Mouse (Mus musculus): ENCODE measurements around the gene Cachd1. TPM values are rescaled to one million over a fixed set of nuclear protein-coding genes. Genes with fewer than 3 reads are reported as not detected.

The Cachd1 gene
- polyA plus RNA-seq, 1 experiment from 2014 or later: 21.7 TPM

DNA sequence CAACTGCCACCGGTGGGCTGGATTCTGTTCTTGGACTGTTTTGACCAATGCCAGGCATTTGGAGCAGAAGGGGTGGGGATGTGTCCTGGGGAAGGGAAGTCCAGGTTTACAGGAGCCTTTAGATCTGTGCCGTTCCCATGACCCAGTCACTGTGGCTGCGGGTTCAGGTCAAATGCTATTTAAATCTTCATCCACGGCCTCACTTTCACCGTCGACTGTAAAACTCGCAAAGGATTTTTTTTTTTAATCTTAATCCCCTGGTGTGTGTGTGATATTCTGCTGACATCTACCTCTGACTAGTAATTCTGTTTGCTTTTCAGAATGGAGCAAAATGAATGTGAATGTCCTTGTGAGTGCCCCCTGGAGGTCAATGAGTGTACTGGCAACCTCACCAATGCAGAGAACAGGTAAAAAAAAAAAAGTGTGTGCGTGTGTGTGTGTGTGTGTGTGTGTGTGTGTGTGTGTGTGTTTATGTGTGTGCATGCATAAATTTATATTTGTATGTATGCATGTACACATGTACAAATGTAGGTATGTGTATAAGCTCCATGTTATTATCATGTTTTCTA is 211.8 kb downstream of the Cachd1 start:
- Histone ChIP-seq H3K27ac (no peak overlapping the region), H3K36me3 (peaks cover 59% of the 10 kb centered on the region), H3K4me1 (replicated peaks) (peaks cover 34% of the 10 kb centered on the region), H3K9ac (no peak overlapping the region), H3K27me3 (no peaks in the 10 kb centered on the region), H3K9me3 (no peaks in the 10 kb centered on the region), H3K4me2 (no peak overlapping the region), H3K4me3 (no peak overlapping the region)
- WGBS: 81% methylated on average over 8 of the region's 8 CpGs
- ATAC-seq (ENCODE audit: low FRiP score): no peak

DNA sequence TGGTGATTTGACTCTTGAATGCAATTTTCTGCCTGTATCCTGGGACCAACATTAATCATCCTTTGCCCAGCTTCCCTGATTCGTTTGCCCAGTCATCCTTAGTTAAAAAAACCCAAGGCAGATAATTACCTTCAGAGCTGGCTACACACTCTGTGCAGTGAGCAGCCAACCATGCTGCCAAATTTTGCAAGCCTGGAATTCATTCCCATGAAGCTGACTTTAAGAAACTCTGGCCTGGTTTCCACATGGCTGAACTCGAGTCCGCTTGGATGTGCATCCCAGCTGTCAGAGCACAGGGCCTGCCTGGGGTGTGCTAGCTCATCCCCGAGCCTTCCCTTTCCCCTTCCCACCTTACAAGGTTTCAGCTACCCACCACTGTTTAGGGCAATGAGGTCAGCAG is 214.5 kb downstream of the Cachd1 start:
- peak; percentile 61 for ATAC-seq (ENCODE audit: low FRiP score)

DNA sequence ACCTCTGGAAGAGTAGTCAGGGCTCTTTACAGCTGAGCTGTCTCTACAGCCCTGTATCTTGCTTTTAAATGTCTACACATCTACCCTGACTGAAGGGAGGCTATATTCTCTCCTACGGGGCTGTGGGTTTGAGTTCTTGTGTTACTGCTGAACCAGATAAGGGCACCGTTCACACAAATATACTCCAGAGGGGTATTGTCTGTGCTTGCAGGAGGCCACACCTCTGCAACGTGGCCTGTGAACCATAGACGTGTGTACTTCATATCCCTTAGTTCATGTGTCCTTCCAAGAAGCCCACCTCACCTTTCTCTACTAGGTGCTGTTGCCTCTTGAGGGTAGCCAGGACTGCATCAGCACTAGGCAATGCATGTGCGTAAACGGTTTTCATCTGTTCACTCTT is 215.6 kb downstream of the Cachd1 start:
- H3K36me3 ChIP-seq: peaks cover 47% of the 10 kb centered on the region
- no peak for ATAC-seq (ENCODE audit: low FRiP score)

More for the DNA sequence above, 214.5 kb downstream of the Cachd1 start:
- Histone ChIP-seq H3K4me3 (no peak overlapping the region), H3K4me2 (no peak overlapping the region), H3K9me3 (no peaks in the 10 kb centered on the region), H3K27me3 (no peaks in the 10 kb centered on the region), H3K4me1 (replicated peaks) (peaks cover 56% of the 10 kb centered on the region), H3K36me3 (peaks cover 56% of the 10 kb centered on the region), H3K9ac (no peak overlapping the region), H3K27ac (peak overlapping the region; percentile 75)
- 22% methylated on average over 4 of the region's 4 CpGs for WGBS

DNA sequence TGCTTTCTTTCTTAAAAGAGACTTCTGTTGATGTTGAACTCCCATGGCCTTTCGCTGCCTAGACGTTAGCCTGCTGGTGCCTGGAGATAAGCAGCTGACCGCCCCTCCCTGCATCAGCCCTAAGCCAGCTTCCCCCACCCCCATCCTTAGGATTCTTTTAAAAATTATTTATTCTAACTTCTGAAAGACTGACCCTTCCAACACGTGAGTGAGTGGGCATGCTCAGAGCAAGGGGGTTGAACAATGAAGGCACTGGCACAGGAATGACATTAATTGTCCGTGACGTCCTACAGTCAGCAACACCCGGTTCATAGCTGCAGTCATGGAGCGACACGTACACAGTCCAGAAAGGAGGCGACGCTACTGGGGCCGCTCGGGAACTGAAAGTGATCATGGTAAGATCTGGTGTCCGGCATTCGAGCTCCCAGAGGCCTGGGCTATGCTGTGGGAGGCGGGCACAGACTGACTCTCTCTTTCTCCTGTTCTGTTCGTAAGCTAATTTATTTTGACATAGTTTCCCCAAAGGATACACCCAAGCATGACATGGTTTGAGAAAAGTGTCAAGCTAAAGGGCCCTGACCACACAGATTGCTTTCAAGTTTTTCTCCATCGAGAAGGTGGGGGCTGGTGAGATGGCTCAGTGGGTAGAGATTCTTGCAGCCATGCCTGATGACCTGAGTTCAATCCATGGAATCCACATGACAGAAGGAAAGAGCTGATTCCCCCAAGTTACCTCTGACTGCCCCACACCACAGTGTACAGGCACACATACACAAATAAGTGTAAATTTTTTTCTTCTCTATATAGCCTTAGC is 218.2 kb downstream of the Cachd1 start:
- no peak for ATAC-seq (ENCODE audit: low FRiP score)
- Histone ChIP-seq H3K9ac (no peak overlapping the region; the same call in 1 of the 2 replicates), H3K27me3 (no peaks in the 10 kb centered on the region), H3K9me3 (no peaks in the 10 kb centered on the region), H3K36me3 (peaks cover 36% of the 10 kb centered on the region), H3K27ac (peak overlapping the region; percentile 55; the same call in 1 of the 2 replicates), H3K4me2 (no peak overlapping the region), H3K4me3 (no peak overlapping the region), H3K4me1 (replicated peaks) (peaks cover 65% of the 10 kb centered on the region)
- WGBS: 47% methylated on average over 18 of the region's 18 CpGs

More for the DNA sequence above, 215.6 kb downstream of the Cachd1 start:
- Histone ChIP-seq H3K4me2 (no peak overlapping the region), H3K9me3 (no peaks in the 10 kb centered on the region), H3K27me3 (no peaks in the 10 kb centered on the region), H3K27ac (0 out of 2 replicates have a peak overlapping the region, but pooled peaks have one; percentile 13), H3K4me3 (no peak overlapping the region), H3K9ac (no peak overlapping the region), H3K4me1 (replicated peaks) (peaks cover 65% of the 10 kb centered on the region)
- 87% methylated on average over 6 of the region's 6 CpGs for WGBS

DNA sequence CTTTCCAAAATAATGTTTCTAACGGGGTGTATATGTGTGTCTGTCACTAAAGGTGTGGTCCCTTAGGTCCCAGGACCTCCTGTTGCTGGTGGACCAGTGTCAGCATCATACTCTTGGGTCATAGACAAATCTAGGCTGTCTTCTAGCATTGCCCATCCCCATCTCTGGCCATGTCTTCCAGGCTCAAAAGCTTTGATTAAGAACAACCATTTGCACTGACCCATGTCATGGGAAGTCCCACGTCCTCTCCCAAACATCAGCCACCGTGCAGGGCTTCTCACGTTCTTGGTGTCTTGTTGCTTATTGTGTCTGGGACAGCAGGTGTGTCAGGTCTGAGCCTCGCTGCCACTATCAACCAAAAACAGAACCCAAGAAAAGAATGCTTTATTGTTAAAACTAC is 219.1 kb downstream of the Cachd1 start:
- H3K4me1 ChIP-seq (replicated peaks): peaks cover 56% of the 10 kb centered on the region
- peak overlapping the region; percentile 55; the same call in 1 of the 2 replicates for H3K27ac ChIP-seq
- ATAC-seq (ENCODE audit: low FRiP score): no peak
- peaks cover 34% of the 10 kb centered on the region for H3K36me3 ChIP-seq
- no peak overlapping the region for H3K4me2 ChIP-seq
- no peaks in the 10 kb centered on the region for H3K27me3 ChIP-seq
- H3K9ac ChIP-seq: no peak overlapping the region
- WGBS: 74% methylated on average over 5 of the region's 5 CpGs
- H3K9me3 ChIP-seq: no peaks in the 10 kb centered on the region
- H3K4me3 ChIP-seq: no peak overlapping the region

DNA sequence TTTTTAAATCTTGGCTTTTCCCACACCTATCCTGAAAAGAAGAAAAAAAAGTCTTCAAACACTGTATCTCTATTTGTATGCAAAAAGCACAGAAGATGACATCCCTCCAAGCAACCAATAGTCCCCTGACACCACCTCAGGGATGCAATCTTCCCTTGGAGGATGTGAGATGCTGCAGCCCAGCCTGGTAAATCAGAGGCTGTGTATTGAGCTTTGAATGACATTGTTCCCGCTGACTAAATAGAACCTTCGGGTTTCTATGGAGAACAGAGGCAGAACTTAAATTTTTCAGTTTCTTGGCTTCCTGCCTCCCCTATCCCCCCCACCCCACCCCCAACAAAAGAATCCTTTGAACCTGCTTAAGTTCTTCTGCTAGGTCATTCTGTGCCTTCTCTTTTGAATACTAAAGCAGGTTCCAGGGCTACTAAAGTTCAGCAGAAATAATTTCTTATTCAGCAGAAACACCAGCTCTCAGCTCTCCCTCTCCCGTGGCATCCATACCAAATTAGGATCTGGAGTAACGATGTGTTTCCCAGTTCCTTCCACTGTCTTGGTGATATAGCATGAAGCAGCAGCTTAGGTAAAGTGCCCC is 219.7 kb downstream of the Cachd1 start:
- H3K27me3 ChIP-seq: no peaks in the 10 kb centered on the region
- peaks cover 36% of the 10 kb centered on the region for H3K36me3 ChIP-seq
- no peak for ATAC-seq (ENCODE audit: low FRiP score)
- peaks cover 51% of the 10 kb centered on the region for H3K4me1 ChIP-seq (replicated peaks)
- no peak overlapping the region for H3K4me3 ChIP-seq
- H3K4me2 ChIP-seq: no peak overlapping the region
- WGBS: 47% methylated on average over 4 of the region's 4 CpGs
- peak overlapping the region; percentile 50; the same call in 1 of the 2 replicates for H3K27ac ChIP-seq
- no peaks in the 10 kb centered on the region for H3K9me3 ChIP-seq
- H3K9ac ChIP-seq: no peak overlapping the region

DNA sequence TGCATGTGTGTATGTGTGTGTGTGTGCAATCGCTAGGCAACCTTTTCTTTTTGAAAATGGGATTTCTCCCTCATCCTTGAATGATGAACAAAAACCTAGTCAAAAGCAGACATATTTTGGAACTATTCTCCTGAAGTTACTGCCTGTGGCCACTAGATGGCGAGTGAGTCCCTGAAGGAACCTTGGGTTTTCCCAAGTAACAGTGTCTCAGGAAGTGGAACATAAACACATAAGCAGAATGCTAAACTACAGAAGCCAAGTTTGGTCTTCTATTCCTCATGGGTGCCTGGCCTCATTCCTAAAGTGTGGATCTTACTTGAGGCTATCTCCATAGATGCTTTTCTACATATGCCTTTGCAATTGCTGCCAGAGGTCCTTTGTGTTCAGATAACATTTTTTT is 221.7 kb downstream of the Cachd1 start:
- WGBS: 16% methylated on average over 2 of the region's 2 CpGs
- H3K27ac ChIP-seq: peak overlapping the region; percentile 30; the same call in 1 of the 2 replicates
- H3K4me1 ChIP-seq (replicated peaks): peaks cover 33% of the 10 kb centered on the region

DNA sequence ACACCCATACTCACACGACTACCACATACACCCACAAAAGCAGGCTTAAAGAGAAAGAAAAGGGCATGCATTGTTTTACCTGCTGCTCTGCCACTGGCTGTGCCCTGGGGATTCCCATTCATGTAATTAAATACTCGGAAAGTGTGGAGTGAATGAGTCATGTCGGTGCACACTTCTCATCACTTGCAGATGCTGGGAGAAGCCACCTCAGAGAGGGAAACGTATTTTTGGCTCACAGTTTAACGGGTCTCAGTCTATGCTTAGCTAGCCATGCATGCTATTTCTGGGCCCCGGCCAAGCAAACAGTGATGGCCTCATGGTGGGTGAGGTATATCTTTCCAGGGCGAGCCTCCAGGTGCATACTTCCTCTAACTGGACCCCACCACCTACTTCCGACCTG is 222.4 kb downstream of the Cachd1 start:
- no peak overlapping the region for H3K4me2 ChIP-seq
- H3K27me3 ChIP-seq: no peaks in the 10 kb centered on the region

More for the DNA sequence above, 221.7 kb downstream of the Cachd1 start:
- no peak overlapping the region for H3K4me3 ChIP-seq
- no peaks in the 10 kb centered on the region for H3K27me3 ChIP-seq
- H3K4me2 ChIP-seq: no peak overlapping the region
- peaks cover 30% of the 10 kb centered on the region for H3K36me3 ChIP-seq
- no peak for ATAC-seq (ENCODE audit: low FRiP score)
- no peak overlapping the region for H3K9ac ChIP-seq
- no peaks in the 10 kb centered on the region for H3K9me3 ChIP-seq

DNA sequence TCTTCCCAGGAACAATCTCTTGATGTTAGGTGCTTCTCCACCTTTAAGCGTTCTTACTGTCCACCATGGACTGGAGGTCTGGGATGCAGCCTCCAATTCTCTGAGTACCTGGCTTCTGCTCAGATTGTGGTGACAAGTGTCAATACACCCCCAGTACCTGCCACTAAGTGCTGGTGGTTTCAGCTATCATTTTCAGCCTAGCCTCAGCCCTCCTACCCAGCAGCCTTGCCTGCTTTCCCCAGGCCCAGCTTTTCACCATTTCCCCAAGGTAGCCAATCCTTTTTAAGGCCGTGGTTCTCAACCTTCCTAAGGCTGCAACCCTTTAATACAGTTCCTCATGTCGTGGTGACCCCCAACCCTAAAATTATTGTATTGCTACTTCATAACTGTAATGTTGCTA is 224.1 kb downstream of the Cachd1 start:
- Histone ChIP-seq H3K27me3 (no peaks in the 10 kb centered on the region), H3K4me3 (no peak overlapping the region), H3K4me1 (replicated peaks) (peaks cover 12% of the 10 kb centered on the region), H3K9me3 (no peaks in the 10 kb centered on the region), H3K9ac (no peak overlapping the region), H3K27ac (no peak overlapping the region), H3K4me2 (no peak overlapping the region), H3K36me3 (peaks cover 20% of the 10 kb centered on the region)
- ATAC-seq (ENCODE audit: low FRiP score): no peak
- WGBS: 94% methylated on average over 3 of the region's 3 CpGs

More for the DNA sequence above, 222.4 kb downstream of the Cachd1 start:
- no peak for ATAC-seq (ENCODE audit: low FRiP score)
- peaks cover 29% of the 10 kb centered on the region for H3K36me3 ChIP-seq
- WGBS: 82% methylated on average over 8 of the region's 8 CpGs
- H3K9ac ChIP-seq: no peak overlapping the region
- H3K4me1 ChIP-seq (replicated peaks): peaks cover 27% of the 10 kb centered on the region
- no peak overlapping the region for H3K4me3 ChIP-seq
- no peaks in the 10 kb centered on the region for H3K9me3 ChIP-seq
- H3K27ac ChIP-seq: peak overlapping the region; percentile 30; the same call in 1 of the 2 replicates

DNA sequence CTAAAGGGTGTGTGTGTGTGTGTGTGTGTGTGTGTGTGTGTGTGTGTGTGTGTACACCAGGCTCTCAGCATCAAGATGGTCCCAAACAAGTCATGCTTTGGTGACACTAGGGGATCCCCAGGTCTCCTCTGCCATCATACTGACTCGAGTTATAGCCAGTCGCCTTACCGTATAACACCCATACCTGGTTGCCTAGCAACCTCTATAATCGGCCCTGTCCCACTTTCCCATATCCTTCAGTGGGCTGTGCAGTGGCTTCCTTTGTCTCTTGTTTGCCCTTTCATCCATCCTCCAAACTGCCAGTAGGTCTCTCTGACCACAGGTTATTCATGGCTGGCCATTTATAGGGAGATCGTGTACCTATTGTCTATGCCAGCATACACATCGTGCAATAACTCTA is 224.6 kb downstream of the Cachd1 start:
- 70% methylated on average over 6 of the region's 6 CpGs for WGBS
- ATAC-seq (ENCODE audit: low FRiP score): no peak
- H3K4me3 ChIP-seq: no peak overlapping the region
- H3K27me3 ChIP-seq: no peaks in the 10 kb centered on the region
- H3K9ac ChIP-seq: no peak overlapping the region
- H3K4me2 ChIP-seq: no peak overlapping the region
- peaks cover 20% of the 10 kb centered on the region for H3K36me3 ChIP-seq
- H3K4me1 ChIP-seq (replicated peaks): 0 out of 2 replicates have a peak, but pooled peaks cover 8% of the 10 kb centered on the region
- H3K9me3 ChIP-seq: no peaks in the 10 kb centered on the region
- no peak overlapping the region for H3K27ac ChIP-seq

DNA sequence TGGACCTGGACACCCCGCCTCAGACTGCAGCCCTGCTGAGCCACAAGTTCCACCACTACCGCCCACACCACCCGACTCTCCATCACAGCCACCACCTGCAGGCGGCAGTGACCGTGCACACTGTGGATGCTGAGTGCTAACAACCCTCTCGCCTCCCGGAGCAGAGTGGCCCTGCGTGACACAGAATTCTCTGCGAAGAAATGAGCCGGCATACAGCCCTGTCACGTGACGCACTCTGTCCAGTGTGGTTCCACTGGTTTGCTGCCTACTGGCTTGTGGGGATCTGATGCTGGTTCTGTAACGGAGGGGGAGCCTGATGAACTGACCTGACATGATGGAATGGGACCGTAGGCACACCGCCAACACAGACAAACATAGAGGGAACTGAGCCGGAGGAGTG is 226.5 kb downstream of the Cachd1 start:
- peaks cover 24% of the 10 kb centered on the region for H3K36me3 ChIP-seq
- WGBS: 92% methylated on average over 16 of the region's 16 CpGs
- no peaks in the 10 kb centered on the region for H3K9me3 ChIP-seq
- no peaks in the 10 kb centered on the region for H3K4me1 ChIP-seq (replicated peaks)
- 0 out of 2 replicates have a peak overlapping the region, but pooled peaks have one; percentile 8 for H3K27ac ChIP-seq
- no peak overlapping the region for H3K9ac ChIP-seq
- H3K27me3 ChIP-seq: no peaks in the 10 kb centered on the region
- no peak overlapping the region for H3K4me3 ChIP-seq
- no peak for ATAC-seq (ENCODE audit: low FRiP score)
- no peak overlapping the region for H3K4me2 ChIP-seq

DNA sequence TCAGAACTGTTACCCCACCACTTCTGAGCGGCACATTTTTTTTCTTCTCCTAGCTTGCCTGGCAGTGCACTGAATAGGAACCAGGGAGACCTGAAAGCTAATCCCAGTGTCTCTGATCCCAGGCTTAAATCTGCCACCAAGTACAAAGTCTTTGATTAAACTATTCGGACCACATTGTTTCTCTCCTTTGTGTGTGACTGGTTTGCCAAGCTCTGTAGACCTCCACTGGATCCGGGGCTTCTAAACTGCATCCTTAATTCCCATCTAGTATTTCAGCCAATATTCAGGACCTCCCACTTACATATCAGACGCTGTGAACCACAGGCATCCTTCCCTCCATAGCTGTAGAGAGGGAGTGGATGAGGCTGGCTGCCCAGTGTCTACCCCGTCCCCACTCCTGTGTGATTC is 231.9 kb downstream of the Cachd1 start:
- H3K9me3 ChIP-seq: no peaks in the 10 kb centered on the region
- H3K9ac ChIP-seq: no peak overlapping the region
- no peaks in the 10 kb centered on the region for H3K27me3 ChIP-seq
- H3K4me3 ChIP-seq: no peak overlapping the region
- 63% methylated on average over 5 of the region's 5 CpGs for WGBS
- H3K36me3 ChIP-seq: peaks cover 10% of the 10 kb centered on the region
- no peak for ATAC-seq (ENCODE audit: low FRiP score)
- no peak overlapping the region for H3K27ac ChIP-seq
- H3K4me2 ChIP-seq: no peak overlapping the region
- no peaks in the 10 kb centered on the region for H3K4me1 ChIP-seq (replicated peaks)
